Mouse (Mus musculus) ES-Bruce4 (cell line): ENCODE results near the gene Ddx6. TPM values are rescaled to one million over a fixed set of nuclear protein-coding genes. Genes with fewer than 3 reads are reported as not detected.

ENCODE experiments used
- H3K27ac ChIP-seq: 2 replicates; pipeline ENCODE4 v1.5.1; 2012; ENCODE audit warnings: low read length, inconsistent platforms; ENCODE audit not compliant: insufficient read depth
- H3K27me3 ChIP-seq: 2 replicates; pipeline ENCODE4 v1.6.1; 2012; ENCODE audit warnings: mild to moderate bottlenecking, low read length, inconsistent platforms; ENCODE audit not compliant: control insufficient read depth, poor library complexity, insufficient read depth, severe bottlenecking
- H3K36me3 ChIP-seq: 2 replicates; pipeline ENCODE4 v1.6.1; 2012; ENCODE audit warnings: inconsistent platforms, mild to moderate bottlenecking, low read length, moderate library complexity; ENCODE audit not compliant: control insufficient read depth, poor library complexity, insufficient read depth, severe bottlenecking
- H3K4me1 ChIP-seq: one replicate; pipeline ENCODE4 v1.8.1; 2011; ENCODE audit warnings: low read length; ENCODE audit not compliant: control insufficient read depth, insufficient read depth
- H3K4me3 ChIP-seq: 2 replicates; pipeline ENCODE4 v1.5.1; 2011; ENCODE audit warnings: low read depth, mild to moderate bottlenecking, low read length
- H3K9ac ChIP-seq: 2 replicates; pipeline ENCODE4 v1.6.1; 2012; ENCODE audit warnings: low read depth, mild to moderate bottlenecking, inconsistent platforms; ENCODE audit not compliant: poor library complexity, severe bottlenecking
- H3K9me3 ChIP-seq: replicated peaks from 2 replicates; pipeline ENCODE4 v1.6.1; 2012; ENCODE audit warnings: mild to moderate bottlenecking, low read length, inconsistent platforms; ENCODE audit not compliant: control insufficient read depth, poor library complexity, insufficient read depth, severe bottlenecking
- CTCF ChIP-seq: IDR thresholded peaks from one replicate; pipeline ENCODE4 v1.8.1; 2011; ENCODE audit warnings: low read depth, low read length
- EP300 ChIP-seq: IDR thresholded peaks from 2 replicates; pipeline ENCODE4 v1.6.1; 2011; ENCODE audit warnings: low read depth, low read length; ENCODE audit not compliant: insufficient read depth
- POLR2A ChIP-seq: IDR thresholded peaks from one replicate; pipeline ENCODE4 v1.8.1; 2011; ENCODE audit warnings: low read length; ENCODE audit not compliant: insufficient read depth
- polyA plus RNA-seq: library from polyadenylated mRNA; stranded (reverse); fragments of >200 nt; gene quantifications from 2 replicates; pipeline ENCODE4 v1.2.4, GENCODE M21; 2011; ENCODE audit warnings: low read depth; ENCODE audit not compliant: missing spikeins, insufficient read depth, insufficient read length

Ddx6 gene
- polyA plus RNA-seq, 1 experiment: 176 TPM

DNA sequence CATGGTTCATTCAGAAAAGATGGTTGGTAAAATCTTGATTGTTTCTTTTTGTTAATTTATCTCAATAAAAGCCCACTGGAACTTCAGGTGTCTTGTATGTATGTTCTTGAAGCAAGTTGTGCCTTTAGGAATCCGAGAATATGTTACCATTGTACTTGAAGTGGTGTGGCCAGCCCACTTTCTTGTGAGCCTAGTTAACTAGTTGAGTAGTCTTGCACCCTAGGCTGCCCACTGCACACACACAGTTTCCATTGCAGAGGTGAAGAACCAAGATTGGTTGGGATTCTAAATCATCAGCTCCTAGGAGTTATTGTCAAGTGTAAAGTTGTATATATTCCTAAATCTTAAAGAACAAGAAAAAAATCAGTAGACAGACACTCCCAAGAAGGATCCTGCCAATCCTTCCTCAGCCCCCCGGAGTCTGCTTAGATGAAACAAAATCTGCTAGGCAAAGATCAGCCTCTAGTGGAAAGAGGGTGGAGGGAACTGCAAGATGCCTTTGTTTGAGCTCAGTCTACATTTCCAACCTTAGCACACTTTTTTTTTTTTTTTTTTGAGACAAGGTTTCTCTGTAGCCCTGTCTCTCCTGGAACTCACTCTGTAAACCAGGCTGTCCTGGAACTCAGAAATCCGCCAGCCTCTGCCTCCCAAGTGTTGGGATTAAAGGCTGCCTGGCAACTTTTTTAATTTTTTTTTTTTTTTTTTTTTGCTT is 36.1 kb downstream of the Ddx6 start:
- Histone ChIP-seq H3K4me1 (peaks cover 2% of the 10 kb centered on the region), H3K9ac (no peak overlapping the region), H3K9me3 (no peaks in the 10 kb centered on the region), H3K27ac (no peak overlapping the region), H3K27me3 (no peaks in the 10 kb centered on the region), H3K4me3 (no peak overlapping the region), H3K36me3 (peaks cover 17% of the 10 kb centered on the region)
- TF ChIP-seq POLR2A (no peak), CTCF (no peak), EP300 (no peak)

DNA sequence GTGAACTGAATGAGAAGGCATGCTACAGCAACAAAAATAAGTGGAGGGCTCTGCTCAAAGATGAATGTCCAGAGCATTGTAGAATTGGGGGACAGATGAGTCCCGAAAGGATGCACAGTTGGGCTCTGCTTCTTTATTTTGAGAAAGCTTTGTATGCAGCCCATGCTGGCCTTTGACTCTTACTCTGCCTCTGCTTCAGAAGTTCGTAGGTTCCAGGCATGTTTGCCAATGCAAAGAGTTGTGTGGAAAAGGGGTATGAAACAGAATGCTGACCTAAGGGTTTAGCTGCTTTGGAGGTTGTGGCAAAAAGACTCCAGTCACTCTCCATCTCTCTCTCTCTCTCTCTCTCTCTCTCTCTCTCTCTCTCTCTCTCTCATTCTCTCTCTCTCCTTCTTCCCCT is 36.9 kb downstream of the Ddx6 start:
- Histone ChIP-seq H3K27me3 (no peaks in the 10 kb centered on the region), H3K4me1 (peaks cover 2% of the 10 kb centered on the region), H3K27ac (no peak overlapping the region), H3K9ac (no peak overlapping the region), H3K9me3 (no peaks in the 10 kb centered on the region), H3K4me3 (no peak overlapping the region), H3K36me3 (peaks cover 9% of the 10 kb centered on the region)
- TF ChIP-seq CTCF (no peak), EP300 (no peak), POLR2A (no peak)

DNA sequence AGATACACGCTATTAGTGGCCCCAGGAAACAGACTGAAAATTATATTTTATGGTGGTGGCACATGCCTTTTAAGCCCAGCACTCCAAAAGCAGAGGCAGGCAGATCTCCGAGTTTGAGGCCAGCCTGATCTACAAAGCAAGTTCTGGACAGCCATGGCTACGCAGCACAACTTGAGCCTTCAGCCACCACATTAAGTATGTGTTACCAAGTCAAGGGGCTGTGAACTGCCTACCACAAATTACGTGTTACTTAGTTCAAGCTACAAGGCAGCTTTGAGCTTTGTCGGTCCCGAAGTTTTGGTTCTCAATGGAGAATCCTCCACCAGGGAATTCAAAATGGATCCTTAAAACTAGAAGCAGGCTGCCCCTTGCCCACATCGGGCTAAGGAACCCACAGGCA is 38.4 kb downstream of the Ddx6 start:
- H3K27ac ChIP-seq: no peak overlapping the region
- TF ChIP-seq POLR2A: no peak
- no peak for TF ChIP-seq EP300
- no peak for TF ChIP-seq CTCF
- H3K27me3 ChIP-seq: no peaks in the 10 kb centered on the region
- 0 out of 2 replicates have a peak, but pooled peaks cover 3% of the 10 kb centered on the region for H3K36me3 ChIP-seq
- H3K9me3 ChIP-seq: no peaks in the 10 kb centered on the region
- no peak overlapping the region for H3K9ac ChIP-seq
- peaks cover 2% of the 10 kb centered on the region for H3K4me1 ChIP-seq
- no peak overlapping the region for H3K4me3 ChIP-seq

DNA sequence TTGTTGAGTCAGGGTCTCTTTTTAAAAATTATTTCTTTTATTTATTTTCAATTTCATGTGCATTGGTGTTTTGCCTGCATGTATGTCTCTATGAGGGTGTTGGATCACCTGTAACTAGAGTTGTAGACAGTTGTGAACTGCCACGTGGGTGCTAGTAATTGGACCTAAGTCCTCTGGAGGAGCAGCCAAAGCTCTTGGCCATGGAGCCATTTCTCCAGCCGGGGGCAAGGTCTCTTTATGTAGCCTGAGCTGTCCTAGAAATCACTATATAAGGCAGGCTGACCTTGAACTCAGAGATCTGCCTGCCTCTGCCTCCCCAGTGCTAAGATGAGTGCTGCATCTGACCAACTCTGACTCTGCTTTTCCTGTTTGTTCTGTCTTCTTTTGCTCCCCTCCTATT is 39.5 kb downstream of the Ddx6 start:
- Histone ChIP-seq H3K27ac (no peak overlapping the region), H3K4me3 (no peak overlapping the region), H3K36me3 (no peaks in the 10 kb centered on the region), H3K27me3 (no peaks in the 10 kb centered on the region), H3K9ac (no peak overlapping the region), H3K4me1 (peaks cover 2% of the 10 kb centered on the region), H3K9me3 (no peaks in the 10 kb centered on the region)
- TF ChIP-seq POLR2A (no peak), EP300 (no peak)

DNA sequence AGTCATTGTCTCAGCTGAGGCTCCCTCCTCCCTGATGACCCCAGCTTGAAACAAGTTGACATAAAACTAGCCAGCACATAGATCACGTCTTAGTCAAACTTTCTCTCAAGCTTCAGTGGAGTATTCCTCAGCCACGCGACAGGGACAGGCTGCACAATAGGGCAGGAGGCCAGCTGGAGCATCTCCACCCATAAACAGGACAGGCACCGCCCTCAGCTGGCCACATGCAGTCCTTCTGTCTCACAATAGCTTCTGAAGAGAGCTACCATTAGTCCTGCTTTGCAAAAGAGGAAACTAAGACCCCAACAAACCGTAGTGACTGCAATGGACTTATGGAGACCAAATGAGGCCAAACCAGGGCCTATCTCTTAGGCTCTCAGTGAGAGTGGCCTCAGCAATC is 40.8 kb downstream of the Ddx6 start:
- H3K27ac ChIP-seq: no peak overlapping the region
- TF ChIP-seq EP300: no peak
- TF ChIP-seq CTCF: peak; percentile 26
- no peak for TF ChIP-seq POLR2A
- peaks cover 2% of the 10 kb centered on the region for H3K4me1 ChIP-seq
- no peak overlapping the region for H3K9ac ChIP-seq
- no peaks in the 10 kb centered on the region for H3K27me3 ChIP-seq
- H3K9me3 ChIP-seq: no peaks in the 10 kb centered on the region
- no peaks in the 10 kb centered on the region for H3K36me3 ChIP-seq
- no peak overlapping the region for H3K4me3 ChIP-seq

DNA sequence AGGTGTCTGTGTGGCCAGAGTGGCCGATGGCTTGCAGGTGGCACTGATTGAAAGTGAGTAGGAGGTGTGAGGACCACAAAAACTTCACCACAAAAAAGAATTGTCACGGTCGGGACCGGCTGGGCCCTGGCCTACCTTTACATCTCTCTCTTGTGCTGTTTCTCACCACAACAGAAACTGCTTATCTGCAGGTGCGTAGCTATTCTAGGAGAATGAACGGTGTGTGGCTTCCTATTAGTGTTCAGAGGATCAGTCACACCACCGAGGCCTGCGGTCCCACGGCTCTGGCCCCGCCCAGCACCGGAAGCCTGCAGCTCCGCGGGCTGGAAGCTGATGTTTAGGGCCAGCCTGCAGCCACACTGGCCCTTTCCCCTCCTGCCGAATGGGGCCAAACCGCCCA is 41.2 kb downstream of the Ddx6 start:
- Histone ChIP-seq H3K27me3 (no peaks in the 10 kb centered on the region), H3K4me1 (peaks cover 2% of the 10 kb centered on the region), H3K9ac (no peak overlapping the region), H3K4me3 (peak overlapping the region; percentile 11; the same call in 1 of the 2 replicates), H3K9me3 (no peaks in the 10 kb centered on the region), H3K27ac (no peak overlapping the region), H3K36me3 (no peaks in the 10 kb centered on the region)
- TF ChIP-seq POLR2A (no peak), EP300 (no peak), CTCF (no peak)
